Mouse (Mus musculus) MEL (cell line): ENCODE data around the gene Emp3.
"Not testable (repeated sequence)": the region's sequence is repeated elsewhere in the genome, so short reads cannot be mapped to it uniquely, and the experiment has no call there.

Experiments used
- RAD21 ChIP-seq: IDR thresholded peaks from 2 replicates; pipeline ENCODE4 v1.6.1; 2011; ENCODE audit warnings: mild to moderate bottlenecking, low read depth, low read length, improper control_type of control experiment
- ZMIZ1 ChIP-seq: IDR thresholded peaks from 2 replicates; pipeline ENCODE4 v1.6.1; 2012; ENCODE audit warnings: low read depth, mild to moderate bottlenecking, inconsistent platforms, low read length, improper control_type of control experiment, moderate library complexity

DNA sequence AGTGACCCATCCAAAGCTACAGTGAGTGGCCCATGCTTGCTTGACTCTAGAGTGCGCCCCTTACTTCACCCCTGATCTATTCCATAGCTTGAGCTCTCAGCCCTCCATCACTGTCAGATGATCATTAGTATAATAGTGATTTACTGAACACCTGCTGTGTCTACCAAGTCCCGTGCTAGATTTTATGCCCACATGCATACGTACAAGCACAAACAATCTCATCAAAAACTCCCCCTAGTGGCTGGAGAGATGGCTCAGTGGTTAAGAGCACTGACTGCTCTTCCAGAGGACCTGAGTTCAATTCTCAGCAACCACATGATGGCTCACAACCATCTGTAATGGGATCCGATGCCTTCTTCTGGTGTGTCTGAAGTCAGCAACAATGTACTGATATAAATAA lies 23.1 kb downstream of the Emp3 start:
- not testable (repeated sequence) for TF ChIP-seq ZMIZ1, RAD21
